Mouse (Mus musculus) heart, embryonic 11.5 days (tissue): Measurements from ENCODE around the gene Gne. TPM values are rescaled to one million over a fixed set of nuclear protein-coding genes. Genes with fewer than 3 reads are reported as not detected.

Experiments
- ATAC-seq: fragments of 200-750 bp; cut with Nextera tagmentation; replicated peaks from 2 replicates; pipeline ENCODE4 v1.8.0; 2017; ENCODE audit warnings: moderate library complexity; ENCODE audit not compliant: insufficient number of reproducible peaks, low FRiP score, low TSS enrichment
- H3K27ac ChIP-seq: fragments of 300-500 bp; sonication (generic); 2 replicates; pipeline ENCODE4 v1.5.1; 2014; ENCODE audit warnings: mild to moderate bottlenecking, low read depth, low read length
- H3K27me3 ChIP-seq: fragments of 300-500 bp; sonication (generic); 2 replicates; pipeline ENCODE4 v1.6.1; 2014; ENCODE audit warnings: mild to moderate bottlenecking, low read length, mixed read lengths; ENCODE audit not compliant: control insufficient read depth, insufficient read depth
- H3K36me3 ChIP-seq: fragments of 300-500 bp; sonication (generic); 2 replicates; pipeline ENCODE4 v1.6.1; 2014; ENCODE audit warnings: mild to moderate bottlenecking, low read length, moderate library complexity, mixed read lengths; ENCODE audit not compliant: control insufficient read depth, insufficient read depth
- H3K4me1 ChIP-seq: fragments of 300-500 bp; sonication (generic); 2 replicates; pipeline ENCODE4 v1.6.1; 2014; ENCODE audit warnings: low read length; ENCODE audit not compliant: control insufficient read depth, insufficient read depth
- H3K4me2 ChIP-seq: fragments of 300-500 bp; sonication (generic); 2 replicates; pipeline ENCODE4 v1.6.1; 2014; ENCODE audit warnings: mild to moderate bottlenecking, moderate library complexity
- H3K4me3 ChIP-seq: fragments of 300-500 bp; sonication (generic); 2 replicates; pipeline ENCODE4 v1.5.1; 2014; ENCODE audit warnings: low read depth, low read length
- H3K9ac ChIP-seq: fragments of 300-500 bp; sonication (generic); 2 replicates; pipeline ENCODE4 v1.6.1; 2014; ENCODE audit warnings: mild to moderate bottlenecking, low read depth, low read length, moderate library complexity
- H3K9me3 ChIP-seq: fragments of 300-500 bp; sonication (generic); replicated peaks from 2 replicates; pipeline ENCODE4 v1.6.1; 2016; ENCODE audit warnings: low read length; ENCODE audit not compliant: control insufficient read depth
- WGBS: fragments of 180-500 bp; shearing (Covaris S2); extraction: QIAGEN DNeasy Blood & Tissue Kit; methylation state at CpG from one replicate; pipeline ENCODE4 v1.1.7; 2014; ENCODE audit not compliant: insufficient replicate concordance; 5-methylcytosine and 5-hydroxymethylcytosine counted together
- polyA plus RNA-seq: library from polyadenylated mRNA; unstranded; fragments of >200 nt; fragmentation: Nextera tagmentation; extraction: Ambion mirVana; gene quantifications from 2 replicates; pipeline ENCODE4 v1.2.1, GENCODE M21; 2014

Gene Gne
- polyA plus RNA-seq, 1 experiment from 2014 or later: 31.1 TPM

DNA sequence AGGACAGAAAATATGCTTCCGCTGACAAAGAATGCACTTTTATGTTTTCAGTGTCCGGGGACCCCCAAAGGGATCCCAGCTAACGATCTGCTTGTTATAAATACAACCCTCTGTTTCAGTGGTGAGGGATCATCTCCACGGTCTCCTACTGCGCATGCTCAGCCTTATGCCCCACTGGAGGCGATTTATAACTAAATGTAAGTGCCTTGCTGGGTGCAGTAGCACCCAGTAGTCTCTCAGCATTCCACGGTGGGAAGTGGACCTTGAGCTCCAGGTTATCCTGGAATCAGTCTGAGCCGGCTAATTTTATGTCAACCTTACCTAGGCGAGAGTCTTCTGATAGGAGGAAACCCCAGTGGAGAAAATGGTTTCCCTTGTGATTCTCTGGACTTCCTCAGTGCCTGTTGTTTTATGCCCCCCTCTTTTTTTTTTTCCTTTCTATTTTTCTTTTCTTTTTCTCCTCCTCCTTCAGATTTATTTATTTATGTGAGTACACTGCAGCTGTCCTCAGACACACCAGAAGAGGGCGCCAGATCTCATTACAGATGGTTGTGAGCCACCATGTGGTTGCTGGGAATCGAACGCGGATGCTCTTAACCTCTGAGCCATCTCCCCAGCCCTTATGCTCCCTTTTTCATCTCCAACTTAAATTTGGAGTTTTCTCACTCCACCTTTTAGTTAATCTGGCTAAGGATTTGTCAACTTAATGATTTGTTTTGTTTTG, 787 bp upstream of the Gne start:
- Histone ChIP-seq H3K4me3 (no peak overlapping the region), H3K36me3 (no peaks in the 10 kb centered on the region), H3K4me1 (no peaks in the 10 kb centered on the region), H3K4me2 (no peak overlapping the region), H3K27ac (no peak overlapping the region), H3K9ac (no peak overlapping the region), H3K9me3 (no peaks in the 10 kb centered on the region), H3K27me3 (no peaks in the 10 kb centered on the region)
- 81% methylated on average over 13 of the region's 13 CpGs for WGBS
- no peak for ATAC-seq

DNA sequence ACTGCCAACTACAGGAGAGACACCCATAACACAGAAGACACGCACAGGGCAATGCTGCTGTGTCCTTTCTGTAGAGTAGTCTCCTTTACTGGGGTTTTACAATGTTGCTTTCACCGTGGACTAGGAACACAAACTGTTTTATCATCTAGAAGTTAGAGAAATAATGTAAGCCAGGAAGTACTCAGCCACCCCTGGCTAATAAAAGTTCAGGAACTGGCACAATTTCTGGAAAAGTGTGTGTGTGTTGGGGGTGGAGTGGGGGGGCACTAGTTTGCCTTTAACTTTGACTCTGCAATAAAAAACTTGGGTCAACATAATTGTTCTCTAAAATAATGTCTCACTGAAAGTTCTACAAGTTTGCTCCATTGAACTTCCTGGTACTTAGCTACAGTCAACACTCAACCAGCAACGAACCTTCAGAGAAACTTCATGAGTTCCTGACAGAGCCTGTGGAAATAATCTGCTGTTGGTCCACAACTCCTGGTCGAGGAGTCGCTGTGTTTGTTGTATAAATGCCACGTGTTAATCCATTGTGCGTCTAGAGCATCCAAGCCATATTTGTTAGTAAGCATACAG, 5.5 kb downstream of the Gne start:
- H3K4me2 ChIP-seq: no peak overlapping the region
- H3K9me3 ChIP-seq: no peaks in the 10 kb centered on the region
- no peak overlapping the region for H3K4me3 ChIP-seq
- WGBS: 74% methylated on average over 7 of the region's 7 CpGs
- H3K4me1 ChIP-seq: no peaks in the 10 kb centered on the region
- no peaks in the 10 kb centered on the region for H3K36me3 ChIP-seq
- no peak overlapping the region for H3K9ac ChIP-seq
- ATAC-seq: no peak
- H3K27me3 ChIP-seq: no peaks in the 10 kb centered on the region
- no peak overlapping the region for H3K27ac ChIP-seq

DNA sequence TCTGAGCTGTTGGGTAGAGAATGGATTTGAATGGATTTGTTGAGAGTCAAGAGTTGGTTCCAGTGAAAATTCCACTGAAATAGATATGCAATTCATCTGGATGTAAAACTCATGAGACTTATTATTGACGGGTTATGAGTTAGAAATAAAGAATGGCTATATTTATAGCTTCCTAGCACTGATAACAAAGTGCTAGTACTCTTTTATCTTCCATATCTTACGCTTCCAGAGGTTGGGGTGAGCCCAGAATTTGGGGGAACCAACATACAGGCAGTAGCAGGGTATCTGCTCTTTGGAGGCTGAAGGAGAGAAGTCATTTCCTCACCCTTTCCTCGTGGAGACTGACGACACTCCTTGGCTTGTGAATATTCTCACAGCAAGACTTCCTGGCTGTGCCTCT, 9.6 kb downstream of the Gne start:
- WGBS: 67% methylated on average over 4 of the region's 4 CpGs
- ATAC-seq: no peak

DNA sequence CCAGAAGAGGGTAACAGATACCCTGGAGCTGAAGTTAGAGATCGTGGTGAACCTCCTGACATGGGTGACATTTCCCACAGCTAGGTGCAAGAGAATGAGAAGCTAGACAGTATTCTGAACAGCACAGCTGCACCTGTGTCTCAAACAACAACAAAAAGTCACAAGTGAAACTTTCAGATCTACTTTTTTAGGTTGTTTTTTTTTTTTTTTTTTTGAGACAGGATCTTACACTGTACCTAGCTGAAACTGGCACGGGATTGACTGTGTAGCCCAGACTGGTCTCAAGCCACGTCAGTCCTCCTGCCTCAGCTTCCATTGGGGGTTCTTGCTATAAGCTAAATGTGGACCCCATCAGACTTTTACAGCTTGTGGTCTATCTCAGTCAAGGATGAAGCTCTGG, 10.2 kb downstream of the Gne start:
- Histone ChIP-seq H3K27me3 (no peaks in the 10 kb centered on the region), H3K4me1 (0 out of 2 replicates have a peak, but pooled peaks cover 8% of the 10 kb centered on the region), H3K27ac (no peak overlapping the region), H3K9me3 (no peaks in the 10 kb centered on the region), H3K4me2 (no peak overlapping the region), H3K9ac (no peak overlapping the region), H3K4me3 (no peak overlapping the region), H3K36me3 (no peaks in the 10 kb centered on the region)
- WGBS: 86% methylated on average over 3 of the region's 3 CpGs
- no peak for ATAC-seq

More for the DNA sequence above, 9.6 kb downstream of the Gne start:
- no peak overlapping the region for H3K4me2 ChIP-seq
- H3K4me1 ChIP-seq: 0 out of 2 replicates have a peak, but pooled peaks cover 8% of the 10 kb centered on the region
- no peak overlapping the region for H3K27ac ChIP-seq
- H3K9ac ChIP-seq: no peak overlapping the region
- H3K9me3 ChIP-seq: no peaks in the 10 kb centered on the region
- H3K27me3 ChIP-seq: no peaks in the 10 kb centered on the region
- H3K36me3 ChIP-seq: no peaks in the 10 kb centered on the region
- no peak overlapping the region for H3K4me3 ChIP-seq

DNA sequence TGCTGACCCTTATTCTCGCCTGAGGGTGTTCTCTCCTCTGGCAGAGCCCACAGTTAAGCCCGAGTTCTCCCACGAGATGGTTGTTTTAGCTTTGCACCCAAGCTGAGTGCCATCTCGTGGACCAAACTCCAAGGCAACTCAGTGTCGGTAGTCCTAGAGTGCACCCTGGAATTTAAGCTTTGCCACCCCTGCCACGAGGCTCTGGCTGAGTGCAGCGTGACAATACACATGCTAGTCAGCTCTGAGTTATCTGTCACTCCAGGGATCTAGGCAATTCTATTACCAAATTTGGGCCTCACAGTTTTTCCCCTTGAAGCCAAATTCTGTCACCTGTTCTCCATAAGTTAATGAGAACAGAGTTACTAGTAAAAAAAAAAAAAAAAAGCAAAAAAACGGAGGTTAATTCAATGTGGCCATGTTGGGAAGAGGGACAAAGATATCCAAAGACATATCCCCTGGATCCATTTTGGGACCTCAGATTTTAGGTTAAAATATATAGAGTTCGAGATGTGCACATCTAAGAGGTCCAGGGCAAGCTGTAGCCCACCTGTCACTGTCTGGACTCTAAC, 11.0 kb downstream of the Gne start:
- ATAC-seq: peak; percentile 66
- H3K4me3 ChIP-seq: peak overlapping the region; percentile 64
- H3K9me3 ChIP-seq: no peaks in the 10 kb centered on the region
- peak overlapping the region; percentile 78 for H3K4me2 ChIP-seq
- peaks cover 10% of the 10 kb centered on the region for H3K4me1 ChIP-seq
- H3K36me3 ChIP-seq: no peaks in the 10 kb centered on the region
- no peaks in the 10 kb centered on the region for H3K27me3 ChIP-seq
- peak overlapping the region; percentile 94 for H3K27ac ChIP-seq
- WGBS: 9% methylated on average over 9 of the region's 9 CpGs
- peak overlapping the region; percentile 92 for H3K9ac ChIP-seq

DNA sequence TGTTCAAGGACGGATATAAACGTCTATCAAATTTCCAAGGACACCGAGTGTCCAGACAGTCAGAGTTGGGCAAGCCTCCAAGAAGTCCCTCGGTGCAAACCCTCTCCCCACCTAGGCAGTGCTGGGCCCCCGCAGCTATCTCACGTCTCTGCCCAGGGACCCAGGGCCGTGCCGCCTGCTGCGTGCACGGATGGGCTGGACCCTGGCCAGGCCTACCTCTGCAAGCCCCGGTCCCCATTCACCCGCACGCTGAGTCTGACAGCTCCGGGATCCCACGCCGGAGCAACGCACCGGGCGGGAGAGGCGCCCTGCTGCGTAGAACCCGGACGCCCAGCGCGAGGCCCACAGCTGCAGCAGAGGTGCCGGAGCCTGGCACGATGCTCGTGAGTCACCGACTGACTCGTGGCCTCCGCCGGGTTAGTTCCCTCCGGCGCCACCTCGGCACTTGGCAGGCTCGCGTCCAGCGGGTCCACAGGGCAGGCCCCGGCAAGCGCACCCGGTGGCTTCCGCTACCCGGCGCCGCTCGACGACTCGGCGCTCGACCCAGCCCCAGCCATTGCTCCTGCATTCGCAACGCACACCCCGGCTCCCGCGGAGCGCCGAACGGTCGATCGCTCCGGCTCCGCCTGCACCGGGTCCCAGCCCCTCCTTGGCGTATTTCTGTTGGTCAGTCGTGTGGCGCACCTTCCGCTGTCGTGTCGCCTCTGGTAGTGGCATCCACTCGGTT, 11.7 kb downstream of the Gne start:
- WGBS: under 1% methylated on average over 70 of the region's 70 CpGs
- no peaks in the 10 kb centered on the region for H3K9me3 ChIP-seq

DNA sequence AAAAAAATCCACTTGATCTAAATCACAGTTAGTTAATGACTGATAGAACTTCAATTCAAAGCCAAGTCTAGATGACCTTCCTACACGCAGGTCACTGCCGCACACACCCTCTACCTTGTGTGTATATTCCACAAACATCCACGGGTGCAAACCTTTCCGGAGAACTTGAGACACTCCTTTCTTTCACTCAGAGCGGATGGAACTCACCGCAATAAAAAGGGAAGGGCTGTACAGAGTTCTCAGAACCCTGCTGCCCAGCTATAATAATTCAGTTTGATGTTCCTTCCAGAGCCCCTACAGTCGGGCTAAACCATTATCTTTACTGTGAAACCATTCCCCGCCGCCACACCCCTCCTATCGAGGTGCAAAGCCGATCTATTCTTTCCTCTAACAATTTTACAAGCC, 12.2 kb downstream of the Gne start:
- no peak for ATAC-seq
- no peaks in the 10 kb centered on the region for H3K9me3 ChIP-seq
- peak overlapping the region; percentile 94 for H3K27ac ChIP-seq
- peak overlapping the region; percentile 92 for H3K9ac ChIP-seq
- H3K4me3 ChIP-seq: peak overlapping the region; percentile 64
- peaks cover 22% of the 10 kb centered on the region for H3K4me1 ChIP-seq
- H3K36me3 ChIP-seq: no peaks in the 10 kb centered on the region
- H3K4me2 ChIP-seq: peak overlapping the region; percentile 78
- no peaks in the 10 kb centered on the region for H3K27me3 ChIP-seq
- WGBS: 8% methylated on average over 11 of the region's 11 CpGs

More for the DNA sequence above, 11.7 kb downstream of the Gne start:
- Histone ChIP-seq H3K4me1 (peaks cover 16% of the 10 kb centered on the region), H3K4me3 (peak overlapping the region; percentile 64), H3K27ac (peak overlapping the region; percentile 94), H3K27me3 (no peaks in the 10 kb centered on the region), H3K4me2 (peak overlapping the region; percentile 78), H3K9ac (peak overlapping the region; percentile 92), H3K36me3 (no peaks in the 10 kb centered on the region)
- peak; percentile 93 for ATAC-seq

DNA sequence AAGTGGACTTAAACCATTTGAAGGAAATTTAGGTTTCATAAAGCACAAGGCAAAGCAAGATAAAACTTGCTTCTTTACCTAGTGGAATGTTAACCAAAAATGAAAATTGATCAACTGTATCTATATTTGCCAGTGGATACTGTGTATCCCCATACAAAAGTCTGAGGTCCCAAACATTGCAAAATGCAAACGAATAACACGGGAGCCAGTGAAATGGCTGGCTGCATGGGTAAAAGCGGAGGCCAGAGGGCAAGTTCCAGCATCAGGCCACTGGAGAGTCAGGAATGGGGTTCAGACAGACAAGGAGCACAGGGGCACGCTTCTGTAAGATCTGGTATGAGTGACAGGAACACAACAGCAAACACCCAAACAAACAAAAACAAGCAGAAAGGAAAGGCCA, 13.3 kb downstream of the Gne start:
- ATAC-seq: no peak
- H3K36me3 ChIP-seq: no peaks in the 10 kb centered on the region
- H3K9me3 ChIP-seq: no peaks in the 10 kb centered on the region
- peak overlapping the region; percentile 17; the same call in 1 of the 2 replicates for H3K9ac ChIP-seq
- peak overlapping the region; percentile 78 for H3K4me2 ChIP-seq
- H3K27ac ChIP-seq: no peak overlapping the region
- 75% methylated on average over 4 of the region's 4 CpGs for WGBS
- peaks cover 22% of the 10 kb centered on the region for H3K4me1 ChIP-seq
- H3K27me3 ChIP-seq: no peaks in the 10 kb centered on the region
- peak overlapping the region; percentile 64 for H3K4me3 ChIP-seq
